Mouse (Mus musculus): ENCODE results near the gene Vipr2.

The Vipr2 gene

DNA sequence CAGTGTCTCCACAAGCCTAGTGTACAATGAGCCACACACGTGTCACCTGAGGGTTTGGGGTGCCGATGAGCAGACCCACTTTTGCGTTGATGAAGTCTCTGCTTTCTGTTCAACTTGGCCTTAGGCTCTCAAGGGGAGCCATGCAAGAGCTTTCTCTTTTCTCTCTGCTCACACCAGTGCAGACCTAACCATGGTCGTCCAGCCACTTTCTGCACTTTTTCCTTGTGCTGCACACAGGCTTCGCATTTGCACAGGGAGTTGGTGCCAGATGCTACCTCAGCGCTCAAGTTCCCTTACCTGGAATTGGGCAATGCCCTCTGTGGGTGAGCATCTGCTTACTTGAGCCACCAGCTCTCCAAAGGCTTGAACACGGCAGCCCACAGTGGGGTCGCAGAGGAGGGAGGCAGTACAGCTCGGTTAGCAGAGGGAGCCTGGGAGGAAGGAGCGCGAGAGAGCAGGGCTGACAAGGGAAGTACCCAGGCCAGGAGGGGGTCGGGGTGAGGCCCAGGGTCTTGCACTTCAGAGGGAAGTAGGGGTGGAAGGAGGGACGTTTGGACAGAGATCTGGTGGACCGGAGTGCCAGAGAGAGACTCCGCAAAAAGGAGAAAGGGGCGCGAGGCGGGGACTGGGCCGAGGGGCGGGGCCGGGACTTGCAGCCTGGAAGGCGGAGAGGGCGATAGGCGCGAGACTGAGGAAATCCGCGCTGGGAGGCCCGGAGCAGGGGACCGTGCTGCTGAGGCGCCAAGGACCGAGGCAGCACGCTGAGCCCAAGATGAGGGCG, at the start of gene Vipr2:
Gene Vipr2, plus strand, starts transcription at position 653 of the 781 bp plus-strand sequence.
- ChIA-PET CTCF (interaction anchor here in 2 of 4 experiments (0.7 to 1.3 kb wide), 3 partner anchors 74 to 126 kb away, joined by 3 read pairs; no protein-coding TSS in a partner anchor), POLR2A (interaction anchor here in 2 of 4 experiments (0.8 to 1.3 kb wide), 4 partner anchors 10 to 69 kb away, joined by 3 to 4 read pairs (median 3); no protein-coding TSS in a partner anchor)

GRCm38 (mm10) chr12:116028095-116028494, 49.4 kb upstream of the Vipr2 start:
- CTCF ChIA-PET = interaction anchor here in 1 of 4 experiments (0.6 kb wide), 1 partner anchor 698 kb away, joined by 3 read pairs; no protein-coding TSS in a partner anchor
- POLR2A ChIA-PET = no interaction called here

DNA sequence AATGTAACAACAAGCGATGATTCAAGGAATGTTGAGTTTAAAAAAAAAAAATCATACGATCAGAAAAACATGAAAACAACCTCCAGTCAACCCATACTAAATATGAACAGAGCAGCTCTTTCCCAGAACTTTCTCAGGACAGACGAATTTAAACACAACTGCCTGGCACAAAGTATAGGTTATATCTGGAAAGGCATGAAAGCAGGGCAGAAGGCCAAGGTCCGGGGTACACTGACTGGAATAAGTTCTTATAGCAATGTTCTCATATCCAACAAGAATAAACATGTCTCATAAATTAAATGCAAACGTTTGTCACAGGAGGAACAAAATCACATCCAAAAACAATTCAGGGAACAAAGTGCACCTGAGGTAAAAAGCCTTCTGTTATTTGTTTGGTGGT, 42.2 kb upstream of the Vipr2 start:
- ChIA-PET CTCF (no interaction called here), POLR2A (no interaction called here)

DNA sequence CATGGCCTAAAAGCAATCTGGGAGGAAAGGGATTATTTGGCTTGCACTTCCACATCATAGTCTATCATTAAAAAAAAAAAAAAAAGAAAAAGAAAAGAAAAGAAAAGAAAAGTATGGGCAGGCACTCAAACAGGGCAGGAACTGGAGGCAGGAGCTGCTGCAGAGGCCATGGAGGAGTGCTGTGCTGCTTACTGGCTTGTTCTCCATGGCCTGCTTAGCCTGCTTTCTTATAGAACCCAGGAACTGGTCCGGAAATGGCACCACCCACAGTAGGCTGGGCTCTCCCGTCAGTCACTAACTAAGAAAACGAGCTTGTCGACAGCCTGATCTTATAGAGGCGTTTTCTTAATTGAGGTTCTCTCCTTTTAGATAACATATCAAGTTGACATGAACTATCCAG, 32.7 kb upstream of the Vipr2 start:
- POLR2A ChIA-PET = no interaction called here

GRCm38 (mm10) chr12:116047440-116048377, 29.8 kb upstream of the Vipr2 start, which contains the start of gene Zfp386:
TSS of gene Zfp386 (plus strand) at chr12:116047724.
- ChIA-PET POLR2A (interaction anchor here in 2 of 4 experiments (1.0 to 1.7 kb wide), 2 partner anchors 15 to 357 kb away, joined by 3 to 5 read pairs; partner anchors contain the start of gene Ncapg2 (in 1 of the 2)), CTCF (no interaction called here)

More for the DNA sequence above, 32.7 kb upstream of the Vipr2 start:
- CTCF ChIA-PET = interaction anchor here in 1 of 4 experiments (0.7 kb wide), 1 partner anchor 159 kb away, joined by 4 read pairs; no protein-coding TSS in a partner anchor

GRCm38 (mm10) chr12:116048766-116049165, 28.8 kb upstream of the Vipr2 start:
- POLR2A ChIA-PET = interaction anchor here in 1 of 4 experiments (1.7 to 3.3 kb wide), 2 partner anchors 12 to 14 kb away, joined by 5 to 9 read pairs; no protein-coding TSS in a partner anchor
- CTCF ChIA-PET = interaction anchor here in 3 of 4 experiments (0.8 to 0.9 kb wide), 3 partner anchors 153 to 154 kb away, joined by 3 to 4 read pairs (median 4); no protein-coding TSS in a partner anchor

- ChIA-PET CTCF (interaction anchor here in 3 of 4 experiments (0.6 to 0.9 kb wide), 4 partner anchors 153 to 1045 kb away, joined by 3 to 4 read pairs (median 4); no protein-coding TSS in a partner anchor), POLR2A (interaction anchor here in 1 of 4 experiments (0.5 to 3.3 kb wide), 4 partner anchors 10 to 31 kb away, joined by 3 to 9 read pairs (median 4); no protein-coding TSS in a partner anchor)
Observed at GRCm38 (mm10) chr12:116049236-116049635, 28.3 kb upstream of the Vipr2 start.

DNA sequence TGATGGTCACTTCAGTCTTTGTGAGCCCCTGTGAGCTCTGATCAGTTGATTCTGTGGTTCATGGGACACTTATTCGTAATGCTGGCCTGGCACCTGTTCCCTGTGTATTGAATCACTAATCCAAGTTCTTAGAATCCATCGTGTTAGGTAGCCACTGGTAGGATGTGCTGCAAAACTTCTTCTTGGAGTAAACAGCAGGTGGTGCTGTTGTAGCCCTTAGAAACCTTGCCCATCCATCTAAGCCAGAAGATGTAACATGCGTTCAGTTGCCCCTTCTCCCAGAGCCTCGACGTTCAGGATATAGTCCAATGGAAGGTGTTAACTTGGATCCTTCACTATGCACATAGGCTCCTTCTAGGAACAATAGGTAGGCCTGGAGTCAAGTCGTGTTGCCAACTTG, 27.8 kb upstream of the Vipr2 start:
- POLR2A ChIA-PET = interaction anchor here in 1 of 4 experiments (0.5 to 3.3 kb wide), 5 partner anchors 10 to 30 kb away, joined by 3 to 11 read pairs (median 5); no protein-coding TSS in a partner anchor

GRCm38 (mm10) chr12:116054342-116054741, 23.2 kb upstream of the Vipr2 start:
- ChIA-PET POLR2A (interaction anchor here in 1 of 4 experiments (0.7 to 1.5 kb wide), 2 partner anchors 12 to 72 kb away, joined by 4 to 6 read pairs; no protein-coding TSS in a partner anchor), CTCF (no interaction called here)

More for the DNA sequence above, 27.8 kb upstream of the Vipr2 start:
- CTCF ChIA-PET = interaction anchor here in 2 of 4 experiments (0.6 to 1.0 kb wide), 4 partner anchors 21 to 1045 kb away, joined by 3 to 4 read pairs (median 4); no protein-coding TSS in a partner anchor

DNA sequence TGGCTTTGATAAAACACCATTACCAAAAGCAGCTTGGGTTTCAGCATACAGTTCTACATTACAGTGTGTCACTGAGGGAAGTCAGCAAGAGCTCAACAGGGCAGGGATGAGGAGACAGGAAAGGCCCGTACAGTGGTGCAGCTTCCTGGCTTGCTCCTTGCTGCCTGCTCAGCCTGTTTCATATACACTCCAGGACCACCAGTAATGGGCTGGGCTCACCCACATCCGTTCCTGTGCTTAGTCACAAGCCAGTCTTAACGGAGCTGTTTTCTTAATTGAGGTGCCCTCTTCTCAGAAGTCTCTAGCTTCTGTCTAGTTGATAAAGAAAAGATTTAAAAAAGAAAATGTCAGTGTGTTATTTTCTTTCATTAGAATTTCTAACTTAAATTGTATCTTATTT, 21.4 kb upstream of the Vipr2 start:
- CTCF ChIA-PET = no interaction called here
- POLR2A ChIA-PET = interaction anchor here in 1 of 4 experiments (1.1 to 1.7 kb wide), 2 partner anchors 11 to 18 kb away, joined by 3 to 5 read pairs; no protein-coding TSS in a partner anchor

DNA sequence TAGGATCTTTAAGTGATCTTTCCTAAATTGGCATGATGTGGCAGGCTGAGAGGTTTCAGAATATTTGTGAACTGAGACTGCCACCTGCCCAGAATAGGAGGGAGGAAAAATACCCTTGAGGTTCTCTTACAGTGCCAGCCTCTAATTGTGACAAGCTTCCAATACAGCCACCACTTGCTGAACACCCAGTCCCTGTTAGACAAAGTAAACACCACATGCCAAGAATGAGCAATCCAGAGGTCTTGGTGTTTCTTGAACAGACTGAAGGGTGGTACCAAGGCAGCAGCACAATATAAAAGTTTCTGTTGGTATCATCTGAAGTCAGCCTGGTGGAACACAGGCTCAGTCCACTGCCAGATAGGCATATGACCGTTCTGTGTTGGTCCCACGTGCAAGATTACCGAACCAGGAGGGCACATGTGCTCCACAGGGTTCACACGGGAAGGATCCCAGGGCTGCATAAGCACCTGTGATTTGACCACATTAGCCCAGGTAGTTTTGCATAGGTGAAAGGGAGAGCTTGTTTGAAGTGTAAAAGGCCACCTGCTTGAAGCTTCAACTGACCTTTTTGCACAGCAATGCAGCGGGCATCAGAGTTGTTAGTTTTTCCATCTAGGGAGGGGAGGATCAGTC, 15.8 kb upstream of the Vipr2 start:
- ChIA-PET CTCF (no interaction called here), POLR2A (interaction anchor here in 2 of 4 experiments (1.6 to 1.8 kb wide), 2 partner anchors 10 to 11 kb away, joined by 5 to 9 read pairs; no protein-coding TSS in a partner anchor)

GRCm38 (mm10) chr12:116062194-116062583, 15.3 kb upstream of the Vipr2 start:
- ChIA-PET CTCF (no interaction called here), POLR2A (interaction anchor here in 2 of 4 experiments (1.6 to 3.5 kb wide), 3 partner anchors 11 to 18 kb away, joined by 5 to 11 read pairs (median 6); no protein-coding TSS in a partner anchor)

DNA sequence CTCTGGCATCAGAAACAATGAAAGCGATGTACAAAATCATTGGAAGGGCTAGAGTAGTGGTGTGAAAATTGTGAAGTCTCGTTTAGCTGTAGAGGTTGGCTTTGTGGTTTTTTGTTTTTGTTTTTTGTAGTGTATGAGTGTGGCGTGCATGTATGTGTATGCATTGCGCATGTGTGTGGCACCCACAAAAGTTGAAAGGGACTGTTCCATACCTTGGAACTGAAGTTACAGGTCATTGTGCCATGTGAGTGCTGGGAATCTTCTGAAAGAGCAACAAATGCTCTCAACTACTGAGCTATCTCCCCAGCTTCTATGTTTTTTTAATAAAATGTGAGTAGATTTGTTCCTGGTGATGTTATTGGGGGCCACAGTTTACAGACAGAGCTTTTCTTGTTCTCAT, 14.5 kb upstream of the Vipr2 start:
- POLR2A ChIA-PET = interaction anchor here in 2 of 4 experiments (1.0 to 3.5 kb wide), 4 partner anchors 11 to 17 kb away, joined by 5 to 11 read pairs (median 6); no protein-coding TSS in a partner anchor
- CTCF ChIA-PET = no interaction called here

- ChIA-PET CTCF (interaction anchor here in 2 of 4 experiments (1.7 to 1.9 kb wide), 2 partner anchors 132 kb away, joined by 7 to 10 read pairs; no protein-coding TSS in a partner anchor), POLR2A (interaction anchor here in 1 of 4 experiments (1.2 kb wide), 1 partner anchor 10 kb away, joined by 3 read pairs; no protein-coding TSS in a partner anchor)
Observed at GRCm38 (mm10) chr12:116071023-116071422, 6.5 kb upstream of the Vipr2 start.

DNA sequence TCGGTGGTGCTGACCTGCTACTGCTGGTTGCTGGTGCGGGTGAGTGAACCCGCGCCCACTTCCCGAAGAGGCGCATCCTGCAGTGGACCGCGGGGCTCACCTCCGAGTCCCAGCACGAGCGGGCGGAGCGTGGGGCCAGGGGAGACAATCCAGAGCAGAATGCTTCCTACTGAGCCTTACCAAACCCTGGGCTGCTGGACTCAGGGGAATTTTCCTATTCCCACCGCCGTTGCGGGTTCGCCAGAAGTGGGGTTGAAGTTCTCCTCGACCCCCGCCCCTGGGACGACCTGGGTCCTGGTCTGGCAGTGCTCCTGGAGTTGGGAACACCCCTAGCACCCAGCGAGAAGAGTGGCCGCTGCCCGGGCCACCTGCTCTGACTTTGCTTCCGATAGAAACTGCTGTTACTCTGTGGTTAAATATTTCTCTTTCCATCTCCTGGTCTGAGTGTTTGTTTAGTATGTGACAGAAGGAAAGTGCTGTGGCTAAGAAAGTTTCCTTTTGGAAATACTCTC, 385 bp downstream of the Vipr2 start:
- POLR2A ChIA-PET = interaction anchor here in 2 of 4 experiments (0.8 to 1.3 kb wide), 4 partner anchors 10 to 69 kb away, joined by 3 to 4 read pairs (median 3); no protein-coding TSS in a partner anchor
- CTCF ChIA-PET = no interaction called here

DNA sequence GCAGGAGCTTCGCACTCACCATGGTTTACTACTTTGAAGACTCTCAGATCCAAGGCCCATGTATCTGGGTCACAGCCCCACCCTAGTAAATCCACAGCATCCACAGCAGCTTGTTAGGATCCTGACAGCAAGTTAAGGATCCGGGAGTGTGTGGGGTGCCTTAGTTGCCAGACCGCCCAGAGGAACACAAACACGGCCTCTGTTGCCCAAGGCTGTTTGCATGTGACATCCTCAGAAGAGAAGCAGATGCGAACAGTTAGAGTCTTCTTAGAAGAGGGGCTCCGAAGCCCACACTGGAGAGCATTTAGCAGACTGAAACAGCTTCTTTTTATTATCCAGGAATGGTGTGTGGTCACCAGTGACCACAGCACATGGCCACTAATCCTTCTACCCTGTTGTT, 5.6 kb downstream of the Vipr2 start:
- POLR2A ChIA-PET = no interaction called here
- CTCF ChIA-PET = no interaction called here

DNA sequence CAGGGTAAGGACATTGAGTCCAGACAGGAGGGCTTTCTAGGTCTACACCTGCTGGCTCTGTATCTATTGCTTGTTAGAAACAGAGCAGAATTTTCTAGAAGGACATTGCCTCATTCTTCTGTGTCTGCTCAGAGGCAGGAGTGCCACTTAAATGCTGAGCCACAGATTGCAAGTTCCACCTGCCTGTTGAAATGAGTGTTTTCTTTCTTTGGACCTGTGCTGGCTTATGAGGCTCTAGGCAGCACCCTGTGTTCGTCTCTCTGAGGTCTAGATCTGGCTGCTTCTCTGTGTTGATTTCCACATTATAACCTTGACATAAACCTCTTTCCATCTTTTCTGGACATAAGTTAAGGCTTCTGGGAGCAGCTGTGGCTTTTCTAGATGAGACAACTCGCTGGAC, 6.8 kb downstream of the Vipr2 start:
- CTCF ChIA-PET = no interaction called here
- POLR2A ChIA-PET = no interaction called here
